Mouse (Mus musculus): ENCODE measurements around the gene Rasgrf2. TPM values are rescaled to one million over a fixed set of nuclear protein-coding genes. Genes with fewer than 3 reads are reported as not detected.

The Rasgrf2 gene
- polyA plus RNA-seq, 1 experiment: not detected

DNA sequence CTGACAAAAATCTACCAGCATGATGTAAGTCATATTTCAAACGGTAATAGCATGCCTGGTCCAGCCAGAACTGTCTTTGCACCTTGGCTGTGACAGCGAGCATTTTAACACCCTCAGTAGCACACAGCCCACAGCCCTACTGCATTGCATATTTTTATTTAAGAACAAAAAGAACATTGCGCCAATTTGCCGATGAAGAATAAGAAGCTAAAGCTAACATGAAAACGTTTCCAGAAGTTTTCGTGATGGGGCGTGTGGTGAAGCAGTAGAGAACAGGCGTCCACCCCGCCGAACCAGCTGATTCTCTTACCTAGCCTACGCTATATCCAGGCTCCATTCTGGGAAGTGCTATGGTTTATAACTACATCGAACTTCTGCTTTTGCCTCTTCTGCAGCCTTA lies 77.7 kb downstream of the Rasgrf2 start:
- no peaks in the 10 kb centered on the region for H3K36me3 ChIP-seq (ENCODE audit: control insufficient read depth)
- no peaks in the 10 kb centered on the region for H3K4me1 ChIP-seq (ENCODE audit: control insufficient read depth)
- H3K4me3 ChIP-seq (replicated peaks): no peak overlapping the region
- no peak for TF ChIP-seq TAL1 (IDR thresholded peaks at IDR 0.05; ENCODE audit: low read length)
- no peak for TF ChIP-seq GATA1 (IDR thresholded peaks at IDR 0.05; ENCODE audit: low read length)
- H3K27me3 ChIP-seq (ENCODE audit: control insufficient read depth): no peaks in the 10 kb centered on the region
- H3K9me3 ChIP-seq (ENCODE audit: control insufficient read depth, low read length): peaks cover 4% of the 10 kb centered on the region; the same call in 1 of the 2 replicates

DNA sequence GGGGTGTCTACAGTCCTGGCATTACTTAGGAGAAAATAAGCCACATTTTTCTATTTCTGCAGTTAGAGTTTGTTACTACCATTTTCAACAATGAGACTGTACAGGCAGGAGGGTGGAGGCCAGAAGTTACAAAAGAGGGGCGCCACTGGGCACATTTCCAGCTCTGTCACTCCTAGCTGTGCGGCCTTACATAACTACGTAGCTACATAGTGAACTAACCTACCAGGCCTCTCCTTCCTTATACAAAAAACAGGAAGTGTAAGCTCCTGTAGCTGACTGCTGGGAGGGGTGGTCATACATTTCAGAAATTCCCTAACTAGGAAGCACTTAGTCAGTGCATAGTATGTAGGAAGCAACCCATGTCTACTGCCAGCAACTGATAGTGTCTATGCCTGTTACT lies 78.5 kb downstream of the Rasgrf2 start:
- no peaks in the 10 kb centered on the region for H3K4me1 ChIP-seq (ENCODE audit: control insufficient read depth)
- H3K36me3 ChIP-seq (ENCODE audit: control insufficient read depth): no peaks in the 10 kb centered on the region
- H3K27me3 ChIP-seq (ENCODE audit: control insufficient read depth): no peaks in the 10 kb centered on the region
- peaks cover 4% of the 10 kb centered on the region; the same call in 1 of the 2 replicates for H3K9me3 ChIP-seq (ENCODE audit: control insufficient read depth, low read length)
- H3K4me3 ChIP-seq (replicated peaks): no peak overlapping the region
- TF ChIP-seq GATA1 (IDR thresholded peaks at IDR 0.05; ENCODE audit: low read length): no peak
- no peak for TF ChIP-seq TAL1 (IDR thresholded peaks at IDR 0.05; ENCODE audit: low read length)

DNA sequence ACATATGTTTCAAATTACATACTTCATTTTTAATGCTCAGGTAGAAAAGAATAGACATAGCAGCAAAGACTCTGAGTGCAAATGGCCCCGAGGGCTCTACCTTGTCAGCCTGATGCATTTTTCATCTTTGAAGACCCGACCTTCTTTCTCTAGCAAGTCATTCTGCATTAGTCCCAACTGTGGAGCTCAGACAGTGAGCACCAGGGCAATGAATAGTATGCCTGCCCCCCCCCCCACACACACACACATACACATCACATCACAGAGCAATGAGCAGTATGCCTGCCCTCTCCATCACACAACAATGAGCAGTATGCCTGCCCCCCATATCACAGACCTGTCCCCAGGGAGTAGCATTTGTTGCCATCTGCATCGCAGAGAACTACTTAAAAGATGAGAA lies 80.2 kb downstream of the Rasgrf2 start:
- Histone ChIP-seq H3K36me3 (ENCODE audit: control insufficient read depth) (no peaks in the 10 kb centered on the region), H3K9me3 (ENCODE audit: control insufficient read depth, low read length) (peaks cover 4% of the 10 kb centered on the region; the same call in 1 of the 2 replicates), H3K27me3 (ENCODE audit: control insufficient read depth) (no peaks in the 10 kb centered on the region), H3K4me1 (ENCODE audit: control insufficient read depth) (no peaks in the 10 kb centered on the region), H3K4me3 (replicated peaks) (no peak overlapping the region)
- TF ChIP-seq GATA1 (IDR thresholded peaks at IDR 0.05; ENCODE audit: low read length): no peak
- no peak for TF ChIP-seq TAL1 (IDR thresholded peaks at IDR 0.05; ENCODE audit: low read length)

DNA sequence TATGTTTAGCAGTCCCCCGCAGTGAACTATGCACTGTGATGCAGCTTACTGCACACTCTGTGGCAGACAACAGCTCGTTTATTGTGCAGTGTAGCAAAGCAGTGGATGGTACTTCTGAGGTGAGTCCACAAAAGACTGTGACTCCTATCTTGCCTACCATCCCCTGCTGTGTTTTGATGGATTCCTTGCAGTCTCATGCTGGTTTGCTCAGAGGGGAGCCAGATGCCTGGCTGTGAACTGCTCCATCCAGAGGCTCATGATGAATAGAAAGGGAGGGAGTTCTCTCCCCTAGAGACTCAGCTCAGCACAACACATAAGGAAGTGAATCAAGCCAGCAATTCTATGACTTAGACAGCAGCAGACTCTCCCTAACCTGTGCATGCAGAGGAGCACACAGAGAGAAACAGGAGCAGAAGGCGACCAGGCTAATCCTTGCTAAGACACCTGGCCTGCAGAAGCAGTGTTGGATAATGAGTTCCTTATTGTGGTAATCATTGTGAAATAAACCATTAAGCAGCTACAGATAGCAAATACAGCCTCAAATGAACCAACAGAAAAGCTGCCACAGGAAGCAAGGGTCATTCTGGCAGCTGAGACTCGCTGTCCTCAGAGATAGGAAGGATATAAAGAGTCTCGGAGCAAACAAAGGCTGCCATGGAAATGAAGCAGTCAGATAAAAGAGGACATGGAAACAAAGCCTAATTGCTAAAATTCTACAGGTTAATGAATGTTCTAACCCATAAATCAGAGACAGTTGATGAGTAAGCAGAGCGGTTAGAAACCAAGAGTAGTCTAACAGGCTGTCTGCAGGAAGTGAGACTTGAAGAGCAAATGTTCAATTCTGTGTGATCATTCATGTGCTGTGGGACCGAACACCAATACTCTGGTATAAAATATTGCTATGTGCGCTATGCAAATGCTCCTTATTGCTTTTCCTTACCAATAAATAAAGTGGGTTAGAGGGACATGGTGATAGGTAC lies 89.6 kb downstream of the Rasgrf2 start:
- Histone ChIP-seq H3K4me1 (ENCODE audit: control insufficient read depth) (no peaks in the 10 kb centered on the region), H3K27me3 (ENCODE audit: control insufficient read depth) (no peaks in the 10 kb centered on the region), H3K4me3 (replicated peaks) (no peak overlapping the region), H3K36me3 (ENCODE audit: control insufficient read depth) (no peaks in the 10 kb centered on the region), H3K9me3 (ENCODE audit: control insufficient read depth, low read length) (no peaks in the 10 kb centered on the region; the same call in 1 of the 2 replicates)
- no peak for TF ChIP-seq TAL1 (IDR thresholded peaks at IDR 0.05; ENCODE audit: low read length)
- TF ChIP-seq GATA1 (IDR thresholded peaks at IDR 0.05; ENCODE audit: low read length): no peak

DNA sequence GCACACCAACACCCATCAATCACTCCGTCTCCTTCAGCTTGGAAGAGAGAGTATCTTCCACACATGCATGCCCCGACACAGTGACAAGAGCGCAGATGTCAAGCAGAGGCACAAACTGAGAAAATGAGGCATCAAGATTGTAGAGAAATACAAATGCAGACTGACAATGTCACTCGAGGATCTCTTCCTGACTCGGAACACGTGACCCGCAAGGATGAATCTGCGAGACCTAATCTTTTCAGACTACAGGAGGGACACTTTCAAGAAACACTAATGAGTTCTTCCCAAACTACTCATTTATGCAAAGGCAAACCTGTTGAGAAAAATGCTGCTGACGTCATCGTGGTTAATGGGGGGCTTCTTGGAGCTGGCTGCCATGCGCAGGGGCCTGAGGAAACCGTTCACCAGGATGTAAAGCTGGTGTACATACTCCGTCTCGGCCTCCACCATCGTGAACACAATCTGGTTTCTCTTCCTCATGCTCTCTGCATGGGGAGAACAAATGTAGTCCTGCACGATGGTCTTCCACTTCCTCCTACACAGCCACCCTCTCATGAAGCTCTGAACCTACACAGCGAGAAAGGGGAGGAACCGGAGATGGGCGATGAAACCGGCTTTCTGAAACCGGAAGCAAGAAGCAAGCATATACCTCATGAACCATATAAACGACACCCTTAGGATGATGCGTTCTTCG lies 100.9 kb downstream of the Rasgrf2 start:
- Histone ChIP-seq H3K4me1 (ENCODE audit: control insufficient read depth) (no peaks in the 10 kb centered on the region), H3K9me3 (ENCODE audit: control insufficient read depth, low read length) (peaks cover 3% of the 10 kb centered on the region), H3K4me3 (replicated peaks) (no peak overlapping the region), H3K36me3 (ENCODE audit: control insufficient read depth) (no peaks in the 10 kb centered on the region), H3K27me3 (ENCODE audit: control insufficient read depth) (no peaks in the 10 kb centered on the region)
- no peak for TF ChIP-seq TAL1 (IDR thresholded peaks at IDR 0.05; ENCODE audit: low read length)
- no peak for TF ChIP-seq GATA1 (IDR thresholded peaks at IDR 0.05; ENCODE audit: low read length)

DNA sequence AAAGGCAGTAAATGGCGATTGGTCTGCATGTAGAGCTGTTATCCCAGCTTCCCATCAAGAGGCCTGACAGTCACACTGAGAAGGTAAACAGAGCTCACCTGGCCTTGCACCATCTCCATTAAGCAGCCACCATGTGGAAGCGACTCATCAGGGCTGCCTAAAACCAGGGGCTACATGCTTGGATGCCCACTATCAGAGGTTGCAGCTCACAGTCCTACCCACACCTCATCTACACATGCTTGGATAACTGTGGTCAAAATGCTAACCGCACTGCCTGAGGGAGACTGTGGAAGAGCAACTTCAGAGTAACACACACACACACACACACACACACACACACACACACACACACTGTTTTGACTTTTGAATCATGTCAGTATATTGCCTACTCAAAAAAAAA lies 101.8 kb downstream of the Rasgrf2 start:
- Histone ChIP-seq H3K36me3 (ENCODE audit: control insufficient read depth) (no peaks in the 10 kb centered on the region), H3K4me3 (replicated peaks) (no peak overlapping the region), H3K9me3 (ENCODE audit: control insufficient read depth, low read length) (peaks cover 3% of the 10 kb centered on the region), H3K4me1 (ENCODE audit: control insufficient read depth) (no peaks in the 10 kb centered on the region), H3K27me3 (ENCODE audit: control insufficient read depth) (no peaks in the 10 kb centered on the region)
- TF ChIP-seq GATA1 (IDR thresholded peaks at IDR 0.05; ENCODE audit: low read length): no peak
- TF ChIP-seq TAL1 (IDR thresholded peaks at IDR 0.05; ENCODE audit: low read length): no peak

DNA sequence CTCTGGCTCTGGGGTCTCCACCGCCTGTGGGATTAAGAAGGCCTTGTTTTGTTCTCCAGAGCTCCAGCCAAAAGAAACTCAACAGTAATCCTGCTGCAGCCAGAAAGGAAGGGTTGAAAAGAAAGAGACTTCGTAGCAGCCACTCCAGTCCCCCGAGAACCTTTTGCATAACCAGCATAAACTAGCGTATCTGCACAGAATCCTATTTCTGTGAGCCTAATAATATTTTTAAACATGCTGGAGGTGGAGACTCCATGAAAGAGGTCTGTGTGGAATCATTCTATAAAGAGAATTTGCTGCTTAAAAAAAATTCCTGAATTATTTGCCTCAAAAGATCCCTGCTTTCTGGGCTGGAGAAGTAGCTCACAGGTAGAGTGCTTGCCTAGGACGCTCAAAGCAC lies 103.5 kb downstream of the Rasgrf2 start:
- no peaks in the 10 kb centered on the region for H3K36me3 ChIP-seq (ENCODE audit: control insufficient read depth)
- TF ChIP-seq TAL1 (IDR thresholded peaks at IDR 0.05; ENCODE audit: low read length): no peak
- no peak for TF ChIP-seq GATA1 (IDR thresholded peaks at IDR 0.05; ENCODE audit: low read length)

DNA sequence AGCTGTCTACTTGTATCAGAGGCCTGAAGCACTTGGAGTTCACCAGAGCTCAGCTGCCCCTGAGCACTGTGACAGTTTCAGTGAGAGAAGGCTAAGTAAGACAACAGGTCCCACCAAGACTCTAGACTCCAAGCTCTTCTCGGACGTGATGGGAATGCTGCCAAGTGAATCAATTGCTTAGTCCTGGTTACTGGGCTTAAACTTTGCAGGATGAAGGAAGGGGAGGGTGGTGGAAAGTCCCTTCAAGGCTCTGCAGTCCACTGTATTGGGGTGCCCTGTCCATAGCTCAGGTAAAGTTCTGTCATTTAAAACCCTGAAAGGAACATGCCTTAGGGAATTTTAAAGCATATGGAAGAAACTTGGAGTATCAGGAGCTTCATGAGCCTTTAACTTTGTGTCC lies 104.8 kb downstream of the Rasgrf2 start:
- Histone ChIP-seq H3K9me3 (ENCODE audit: control insufficient read depth, low read length) (peaks cover 3% of the 10 kb centered on the region), H3K4me3 (replicated peaks) (no peak overlapping the region), H3K36me3 (ENCODE audit: control insufficient read depth) (no peaks in the 10 kb centered on the region), H3K4me1 (ENCODE audit: control insufficient read depth) (no peaks in the 10 kb centered on the region), H3K27me3 (ENCODE audit: control insufficient read depth) (no peaks in the 10 kb centered on the region)
- no peak for TF ChIP-seq GATA1 (IDR thresholded peaks at IDR 0.05; ENCODE audit: low read length)
- no peak for TF ChIP-seq TAL1 (IDR thresholded peaks at IDR 0.05; ENCODE audit: low read length)

More for the DNA sequence above, 103.5 kb downstream of the Rasgrf2 start:
- no peaks in the 10 kb centered on the region for H3K27me3 ChIP-seq (ENCODE audit: control insufficient read depth)
- H3K4me3 ChIP-seq (replicated peaks): no peak overlapping the region
- H3K9me3 ChIP-seq (ENCODE audit: control insufficient read depth, low read length): peaks cover 3% of the 10 kb centered on the region
- H3K4me1 ChIP-seq (ENCODE audit: control insufficient read depth): no peaks in the 10 kb centered on the region

DNA sequence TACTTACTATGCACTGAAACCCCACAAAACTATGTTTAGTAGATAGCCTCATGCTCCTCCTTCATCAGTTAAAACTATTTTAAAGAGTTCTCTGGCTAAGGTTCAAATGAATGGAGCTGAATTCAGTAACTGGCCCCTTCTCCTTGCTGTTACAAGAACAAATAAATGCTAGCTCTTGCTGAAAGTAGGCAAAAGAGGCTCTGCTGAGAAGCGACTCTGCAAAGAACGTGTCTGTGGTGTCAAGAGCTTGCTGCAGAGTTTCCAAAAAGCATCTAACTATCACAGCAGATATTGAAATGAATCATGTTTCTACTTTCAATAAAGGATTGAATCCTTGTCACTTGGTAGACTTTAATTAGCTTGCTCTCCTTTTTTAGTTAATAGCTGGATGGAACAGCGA lies 106.3 kb downstream of the Rasgrf2 start:
- Histone ChIP-seq H3K4me1 (ENCODE audit: control insufficient read depth) (no peaks in the 10 kb centered on the region), H3K4me3 (replicated peaks) (no peak overlapping the region), H3K36me3 (ENCODE audit: control insufficient read depth) (no peaks in the 10 kb centered on the region), H3K9me3 (ENCODE audit: control insufficient read depth, low read length) (no peaks in the 10 kb centered on the region), H3K27me3 (ENCODE audit: control insufficient read depth) (no peaks in the 10 kb centered on the region)
- no peak for TF ChIP-seq GATA1 (IDR thresholded peaks at IDR 0.05; ENCODE audit: low read length)
- TF ChIP-seq TAL1 (IDR thresholded peaks at IDR 0.05; ENCODE audit: low read length): no peak
